Mouse (Mus musculus) testis, adult 2 months (tissue): ENCODE results near the gene Arntl.

Experiments used
- CTCF ChIP-seq: fragments of 200-500 bp; IDR thresholded peaks from 2 replicates; pipeline ENCODE4 v1.5.1; 2012; ENCODE audit warnings: low read depth, mild to moderate bottlenecking, inconsistent platforms, low read length, moderate library complexity; ENCODE audit not compliant: control insufficient read depth, insufficient read depth, insufficient replicate concordance
- POLR2A ChIP-seq: fragments of 200-500 bp; IDR thresholded peaks from 2 replicates; pipeline ENCODE4 v1.6.1; 2012; ENCODE audit warnings: low read depth, mild to moderate bottlenecking, inconsistent platforms, low read length, moderate library complexity; ENCODE audit not compliant: control insufficient read depth

- TF ChIP-seq CTCF, result no peak
- no peak for TF ChIP-seq POLR2A
Observed at GRCm38 (mm10) chr7:113207471-113208387, 464 bp downstream of the Arntl start.
